Mouse (Mus musculus) ES-Bruce4 (cell line): ENCODE data around the gene Stard5. TPM values are rescaled to one million over a fixed set of nuclear protein-coding genes. Genes with fewer than 3 reads are reported as not detected.

Experiments
- H3K27ac ChIP-seq: 2 replicates; pipeline ENCODE4 v1.5.1; 2012; ENCODE audit warnings: low read length, inconsistent platforms; ENCODE audit not compliant: insufficient read depth
- H3K27me3 ChIP-seq: 2 replicates; pipeline ENCODE4 v1.6.1; 2012; ENCODE audit warnings: mild to moderate bottlenecking, low read length, inconsistent platforms; ENCODE audit not compliant: control insufficient read depth, poor library complexity, insufficient read depth, severe bottlenecking
- H3K36me3 ChIP-seq: 2 replicates; pipeline ENCODE4 v1.6.1; 2012; ENCODE audit warnings: inconsistent platforms, mild to moderate bottlenecking, low read length, moderate library complexity; ENCODE audit not compliant: control insufficient read depth, poor library complexity, insufficient read depth, severe bottlenecking
- H3K4me1 ChIP-seq: one replicate; pipeline ENCODE4 v1.8.1; 2011; ENCODE audit warnings: low read length; ENCODE audit not compliant: control insufficient read depth, insufficient read depth
- H3K4me3 ChIP-seq: 2 replicates; pipeline ENCODE4 v1.5.1; 2011; ENCODE audit warnings: low read depth, mild to moderate bottlenecking, low read length
- H3K9ac ChIP-seq: 2 replicates; pipeline ENCODE4 v1.6.1; 2012; ENCODE audit warnings: low read depth, mild to moderate bottlenecking, inconsistent platforms; ENCODE audit not compliant: poor library complexity, severe bottlenecking
- H3K9me3 ChIP-seq: replicated peaks from 2 replicates; pipeline ENCODE4 v1.6.1; 2012; ENCODE audit warnings: mild to moderate bottlenecking, low read length, inconsistent platforms; ENCODE audit not compliant: control insufficient read depth, poor library complexity, insufficient read depth, severe bottlenecking
- CTCF ChIP-seq: IDR thresholded peaks from one replicate; pipeline ENCODE4 v1.8.1; 2011; ENCODE audit warnings: low read depth, low read length
- EP300 ChIP-seq: IDR thresholded peaks from 2 replicates; pipeline ENCODE4 v1.6.1; 2011; ENCODE audit warnings: low read depth, low read length; ENCODE audit not compliant: insufficient read depth
- POLR2A ChIP-seq: IDR thresholded peaks from one replicate; pipeline ENCODE4 v1.8.1; 2011; ENCODE audit warnings: low read length; ENCODE audit not compliant: insufficient read depth
- polyA plus RNA-seq: library from polyadenylated mRNA; stranded (reverse); fragments of >200 nt; gene quantifications from 2 replicates; pipeline ENCODE4 v1.2.4, GENCODE M21; 2011; ENCODE audit warnings: low read depth; ENCODE audit not compliant: missing spikeins, insufficient read depth, insufficient read length

Stard5 gene
- polyA plus RNA-seq, result 15.0 and 16.0 TPM in 2 replicates

GRCm38 (mm10) chr7:83631828-83632681 lies at the start of gene Stard5:
TSS of gene Stard5 (plus strand) at chr7:83631959.
- H3K4me1 ChIP-seq, result no peaks in the 10 kb centered on the region
- no peaks in the 10 kb centered on the region for H3K27me3 ChIP-seq
- H3K9me3 ChIP-seq, result no peaks in the 10 kb centered on the region
- H3K36me3 ChIP-seq, result 0 out of 2 replicates have a peak, but pooled peaks cover 3% of the 10 kb centered on the region
- peak within 1 kb of the TSS; percentile 60 for H3K9ac ChIP-seq
- H3K4me3 ChIP-seq, result peak within 1 kb of the TSS; percentile 78
- no peak within 1 kb of the TSS for H3K27ac ChIP-seq
- TF ChIP-seq POLR2A (peak; percentile 81), EP300 (no peak)

GRCm38 (mm10) chr7:83584639-83585471 lies 46.9 kb upstream of the Stard5 start, which contains the start of gene Tmc3:
TSS of gene Tmc3 (plus strand) at chr7:83584927.
- Histone ChIP-seq H3K27ac (no peak within 1 kb of the TSS), H3K9me3 (no peaks in the 10 kb centered on the region), H3K4me1 (no peaks in the 10 kb centered on the region), H3K4me3 (no peak within 1 kb of the TSS), H3K36me3 (no peaks in the 10 kb centered on the region), H3K27me3 (no peaks in the 10 kb centered on the region), H3K9ac (no peak within 1 kb of the TSS)
- TF ChIP-seq CTCF (no peak), POLR2A (no peak), EP300 (no peak)

GRCm38 (mm10) chr7:83594056-83594455 lies 37.7 kb upstream of the Stard5 start:
- no peaks in the 10 kb centered on the region for H3K36me3 ChIP-seq

GRCm38 (mm10) chr7:83597063-83597462 lies 34.7 kb upstream of the Stard5 start:
- Histone ChIP-seq H3K27me3 (no peaks in the 10 kb centered on the region), H3K4me3 (no peak overlapping the region), H3K4me1 (no peaks in the 10 kb centered on the region), H3K9ac (no peak overlapping the region), H3K27ac (no peak overlapping the region), H3K9me3 (no peaks in the 10 kb centered on the region; the same call in 1 of the 2 replicates), H3K36me3 (no peaks in the 10 kb centered on the region)
- TF ChIP-seq CTCF (no peak), EP300 (no peak), POLR2A (no peak)

More at GRCm38 (mm10) chr7:83594056-83594455, 37.7 kb upstream of the Stard5 start:
- TF ChIP-seq EP300, result no peak
- no peak for TF ChIP-seq CTCF
- TF ChIP-seq POLR2A, result no peak
- Histone ChIP-seq H3K27ac (no peak overlapping the region), H3K9me3 (no peaks in the 10 kb centered on the region; the same call in 1 of the 2 replicates), H3K9ac (no peak overlapping the region), H3K4me3 (no peak overlapping the region), H3K4me1 (no peaks in the 10 kb centered on the region), H3K27me3 (no peaks in the 10 kb centered on the region)

GRCm38 (mm10) chr7:83598997-83599912 lies 32.5 kb upstream of the Stard5 start:
- H3K4me3 ChIP-seq, result no peak overlapping the region
- H3K36me3 ChIP-seq, result no peaks in the 10 kb centered on the region
- TF ChIP-seq POLR2A, result no peak
- no peak for TF ChIP-seq CTCF
- TF ChIP-seq EP300, result no peak
- H3K9me3 ChIP-seq, result no peaks in the 10 kb centered on the region; the same call in 1 of the 2 replicates
- no peak overlapping the region for H3K27ac ChIP-seq
- no peak overlapping the region for H3K9ac ChIP-seq
- H3K27me3 ChIP-seq, result no peaks in the 10 kb centered on the region
- H3K4me1 ChIP-seq, result no peaks in the 10 kb centered on the region
